Mouse (Mus musculus) layer of hippocampus, adult 11-12 months (tissue): Measurements from ENCODE around the gene Gzmd.
"Not testable (repeated sequence)": the region's sequence is repeated elsewhere in the genome, so short reads cannot be mapped to it uniquely, and the experiment has no call there.

Experiments
- DNase-seq: peaks from one replicate; pipeline ENCODE4 v3.0.0; 2022; ENCODE audit warnings: low spot score

Gene Gzmd

DNA sequence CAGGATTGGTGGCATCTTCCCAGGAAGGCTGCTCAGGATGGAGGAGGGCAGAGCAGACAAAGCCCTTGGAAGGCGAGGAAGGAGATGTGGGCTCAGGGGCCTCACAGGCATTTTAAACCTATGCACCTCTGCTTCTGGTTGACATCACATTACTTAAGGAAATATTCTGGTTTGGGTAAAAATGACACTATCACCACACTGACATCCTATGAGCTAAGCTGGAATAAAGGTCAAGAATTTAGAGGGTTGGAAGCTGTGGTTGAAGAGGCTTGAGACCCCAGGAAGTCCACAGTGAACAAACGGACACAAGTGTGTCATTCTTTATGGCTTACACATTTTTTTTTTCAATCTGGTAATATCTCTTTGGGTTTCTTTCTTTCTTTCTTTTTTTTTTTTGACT is at the start of gene Gzmd:
TSS of gene Gzmd (minus strand) at position 101 of the 400 bp plus-strand sequence.
- not testable (repeated sequence) for DNase-seq

DNA sequence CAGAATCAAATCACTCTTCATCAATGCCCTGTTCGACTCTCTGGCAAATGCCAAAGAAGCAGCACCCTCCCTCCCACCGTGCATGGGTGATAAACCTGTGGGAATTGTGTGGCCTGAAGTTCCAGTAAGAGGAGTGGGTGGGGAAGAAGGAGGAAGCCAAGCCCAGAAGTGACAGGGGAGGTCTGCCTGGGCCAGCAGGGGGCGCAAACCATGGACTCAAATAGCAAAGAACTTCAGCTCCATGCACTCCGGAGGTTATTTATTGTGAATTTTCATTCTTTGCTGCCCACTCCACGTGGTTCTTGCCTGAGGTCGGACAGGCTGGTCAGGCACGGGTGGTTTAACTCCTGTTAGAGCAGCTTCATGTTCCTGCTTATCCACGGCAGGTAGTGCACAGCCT is 45.2 kb upstream of the Gzmd start:
- DNase-seq: peak; percentile 37

DNA sequence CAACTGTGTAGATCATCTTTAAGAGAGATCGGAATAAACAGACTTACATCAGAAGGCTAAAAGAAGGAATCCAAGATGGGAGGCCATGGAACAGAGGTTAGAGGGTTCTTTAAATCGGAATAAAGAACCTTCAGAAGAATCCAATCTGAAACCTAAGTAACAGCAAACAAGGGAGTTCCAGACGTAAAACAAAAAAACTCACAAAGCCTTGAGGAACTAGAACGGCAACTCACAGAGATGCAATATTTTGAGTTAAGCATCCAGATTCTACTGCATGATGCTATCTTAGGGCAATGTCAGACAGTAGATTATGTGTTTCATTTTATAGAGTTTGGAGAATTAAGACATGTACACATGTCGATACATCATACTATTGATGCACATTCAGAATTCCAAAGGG is 42.1 kb upstream of the Gzmd start, which contains the start of gene Gzmn:
TSS of gene Gzmn (minus strand) at position 101 of the 400 bp plus-strand sequence.
- DNase-seq: no peak

DNA sequence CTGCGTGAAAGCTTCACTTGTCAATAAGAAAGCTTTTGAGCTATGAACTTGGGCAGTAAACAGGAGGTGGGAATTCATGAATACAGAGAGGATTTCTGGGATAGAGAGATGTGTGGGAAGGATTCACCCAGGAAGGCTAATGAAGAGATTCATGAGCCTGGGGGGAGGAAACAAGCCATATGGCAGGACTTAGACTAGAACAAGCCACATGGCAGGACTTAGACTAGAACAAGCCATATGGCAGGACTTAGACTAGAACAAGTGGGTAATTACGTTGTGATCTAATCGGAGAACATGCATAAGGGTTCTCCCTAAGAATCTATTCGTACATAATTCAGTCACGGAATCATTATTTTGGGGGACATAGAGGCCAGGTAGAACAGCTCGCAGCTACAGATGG is 41.0 kb upstream of the Gzmd start:
- DNase-seq: peak; percentile 45

DNA sequence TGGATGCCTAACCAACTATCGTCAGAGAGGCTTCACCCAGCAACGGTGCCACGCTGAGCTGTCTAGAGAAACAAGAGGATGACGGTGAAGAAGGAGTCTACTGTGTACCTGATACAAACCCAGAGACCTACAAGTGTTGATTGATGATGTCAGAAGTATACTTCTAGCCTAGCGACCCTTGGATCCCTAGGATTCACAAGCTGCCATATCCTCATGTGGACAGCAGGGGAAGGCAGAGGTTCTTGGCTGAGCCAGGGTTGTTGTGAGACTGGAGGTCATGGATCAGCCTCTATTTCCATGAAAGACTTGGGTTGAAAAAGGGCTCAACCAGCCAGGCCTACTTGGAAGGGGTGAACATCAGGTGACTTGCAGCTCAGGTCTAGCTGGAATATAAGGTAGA is 40.3 kb upstream of the Gzmd start:
- DNase-seq: no peak

DNA sequence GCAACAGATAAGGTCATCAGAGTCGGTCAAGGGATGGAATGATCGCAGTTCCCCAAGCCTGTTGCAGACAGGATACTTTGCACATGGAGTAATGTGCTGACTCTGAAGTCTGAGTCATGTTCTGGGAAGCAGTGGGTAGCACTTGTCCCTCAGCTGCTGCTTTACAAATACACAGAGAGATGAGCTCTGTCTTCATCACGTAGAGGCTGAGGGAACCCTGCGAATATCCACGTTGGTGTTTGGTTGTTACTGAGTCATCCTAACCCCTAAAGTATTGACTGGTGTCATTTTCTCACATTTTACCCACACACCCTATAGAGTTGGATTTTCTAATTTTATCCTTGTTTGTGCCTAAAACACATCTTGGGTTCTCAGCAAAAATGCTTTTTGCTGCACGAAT is 35.6 kb upstream of the Gzmd start:
- no peak for DNase-seq

DNA sequence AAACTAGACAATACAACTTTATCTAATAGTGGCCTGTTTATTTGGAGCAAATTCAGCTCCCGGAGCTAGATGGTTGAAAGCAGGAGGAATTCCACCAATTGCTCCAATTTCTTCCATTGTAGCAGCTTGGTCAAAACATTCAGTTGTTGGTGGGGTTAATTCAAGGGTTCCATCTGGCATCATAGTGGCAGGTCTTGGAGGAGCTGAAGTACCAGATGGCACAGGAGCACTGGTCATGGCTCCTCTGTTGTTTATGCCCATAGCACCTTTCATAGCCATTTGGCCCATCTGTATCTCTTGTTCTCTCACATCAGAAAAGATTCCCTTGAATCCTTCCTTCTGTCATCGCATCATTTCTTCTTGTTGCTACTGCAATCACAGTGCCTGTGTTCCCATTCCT is 29.7 kb upstream of the Gzmd start:
- DNase-seq: no peak

DNA sequence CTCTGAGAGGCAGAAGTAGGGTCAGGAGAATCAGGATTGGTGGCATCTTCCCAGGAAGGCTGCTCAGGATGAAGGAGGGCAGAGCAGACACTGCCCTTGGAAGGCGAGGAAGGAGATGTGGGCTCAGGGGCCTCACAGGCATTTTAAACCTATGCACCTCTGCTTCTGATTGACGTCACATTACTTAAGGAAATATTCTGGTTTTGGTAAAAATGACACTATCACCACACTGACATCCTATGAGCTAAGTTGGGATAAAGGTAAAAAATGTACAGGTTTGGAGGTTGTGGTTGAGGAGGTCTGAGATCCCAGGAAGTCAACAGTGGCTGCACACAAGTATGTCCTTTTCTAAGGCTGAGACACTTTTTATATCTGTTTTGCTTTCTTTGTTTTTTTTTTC is 27.1 kb upstream of the Gzmd start, which contains the start of gene Gzmg:
TSS of gene Gzmg (minus strand) at position 101 of the 400 bp plus-strand sequence.
- DNase-seq: not testable (repeated sequence)

DNA sequence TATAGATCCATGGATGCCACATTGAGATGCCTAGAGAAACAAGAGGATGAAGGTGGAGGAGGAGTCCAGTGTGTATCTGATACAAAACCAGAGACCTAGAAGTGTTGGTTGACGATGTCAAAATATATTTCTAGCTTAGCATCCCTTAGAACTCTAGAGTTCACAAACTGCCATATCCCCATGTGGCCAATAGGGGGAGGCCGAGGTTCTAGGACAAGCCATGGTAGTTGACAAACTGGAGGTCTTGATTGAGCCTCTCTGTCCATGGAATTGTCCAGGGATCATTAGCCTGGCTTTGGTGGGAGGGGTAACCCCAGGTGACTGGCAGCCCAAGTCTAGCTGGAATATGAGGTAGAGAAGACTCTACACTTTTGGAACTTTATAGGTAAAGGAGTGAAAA is 22.9 kb upstream of the Gzmd start:
- DNase-seq: no peak

DNA sequence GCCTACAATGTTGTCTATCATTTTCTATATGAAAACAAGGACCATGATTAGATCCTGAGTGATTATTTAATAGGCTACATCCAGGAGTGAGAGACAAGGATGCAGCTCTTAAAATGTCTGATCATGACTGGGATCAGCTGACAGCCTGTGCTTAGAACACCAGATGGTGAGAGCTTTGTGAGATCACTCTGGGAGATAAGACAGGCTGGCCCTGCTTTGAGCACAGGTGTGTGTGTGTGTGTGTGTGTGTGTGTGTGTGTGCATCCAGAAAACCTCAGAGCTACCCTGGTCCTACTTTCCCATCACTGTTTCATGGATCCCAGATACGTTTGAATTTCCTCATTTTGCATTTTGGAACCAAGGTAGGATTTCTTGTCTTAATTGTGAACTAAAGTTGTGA is 1.3 kb upstream of the Gzmd start:
- DNase-seq: not testable (repeated sequence)

DNA sequence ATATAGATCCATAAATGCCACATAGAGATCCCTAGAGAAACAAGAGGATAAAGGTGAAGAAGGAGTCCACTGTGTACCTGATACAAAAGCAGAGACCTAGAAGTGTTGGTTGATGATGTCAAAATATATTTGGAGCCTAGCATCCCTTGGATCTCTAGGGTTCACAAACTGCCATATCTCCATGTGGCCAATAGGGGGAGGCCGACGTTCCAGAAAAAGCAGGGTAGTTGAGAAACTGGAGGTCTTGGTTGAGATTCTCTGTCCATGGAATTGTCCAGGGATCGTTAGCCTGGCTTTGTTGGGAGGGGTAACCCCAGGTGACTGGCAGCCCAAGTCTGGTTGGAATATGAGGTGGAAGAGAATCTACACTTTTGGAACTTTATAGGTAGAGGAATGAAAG is 4.1 kb downstream of the Gzmd start:
- DNase-seq: no peak

DNA sequence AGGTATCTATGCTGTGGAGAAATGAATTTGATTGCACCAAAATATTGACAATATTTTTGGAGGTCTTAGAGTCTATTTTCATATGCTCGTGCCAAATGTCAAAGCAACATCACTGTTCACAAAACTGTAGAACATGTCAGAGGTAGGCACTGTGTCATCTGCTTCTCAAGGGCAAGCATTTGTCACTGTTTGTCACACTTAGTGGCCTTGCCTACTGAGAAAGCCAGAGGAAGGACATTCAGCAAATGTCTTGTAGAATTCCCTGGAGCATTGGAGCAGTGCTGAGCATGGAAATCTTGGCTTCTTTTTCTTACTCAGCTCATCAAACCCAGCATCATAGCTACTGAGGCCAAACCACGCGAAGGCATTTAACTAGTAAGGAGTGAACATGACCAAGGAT is 8.9 kb downstream of the Gzmd start:
- no peak for DNase-seq

DNA sequence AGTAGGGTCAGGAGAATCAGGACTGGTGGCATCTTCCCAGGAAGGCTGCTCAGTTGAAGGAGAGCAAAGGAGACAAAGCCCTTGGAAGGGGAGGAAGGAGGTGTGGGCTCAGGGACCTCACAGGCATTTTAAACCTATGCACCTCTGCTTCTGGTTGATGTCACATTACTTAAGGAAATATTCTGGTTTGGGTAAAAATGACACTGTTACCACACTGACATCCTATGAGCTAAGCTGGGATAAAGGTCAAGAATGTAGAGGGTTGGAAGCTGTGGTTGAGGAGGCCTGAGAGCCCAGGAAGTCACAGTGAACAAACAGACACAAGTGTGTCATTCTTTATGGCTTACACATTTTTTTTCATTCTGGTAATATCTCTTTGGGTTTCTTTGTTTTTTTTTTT is 11.9 kb downstream of the Gzmd start, which contains the start of gene Gzme:
TSS of gene Gzme (minus strand) at position 101 of the 400 bp plus-strand sequence.
- no peak for DNase-seq

DNA sequence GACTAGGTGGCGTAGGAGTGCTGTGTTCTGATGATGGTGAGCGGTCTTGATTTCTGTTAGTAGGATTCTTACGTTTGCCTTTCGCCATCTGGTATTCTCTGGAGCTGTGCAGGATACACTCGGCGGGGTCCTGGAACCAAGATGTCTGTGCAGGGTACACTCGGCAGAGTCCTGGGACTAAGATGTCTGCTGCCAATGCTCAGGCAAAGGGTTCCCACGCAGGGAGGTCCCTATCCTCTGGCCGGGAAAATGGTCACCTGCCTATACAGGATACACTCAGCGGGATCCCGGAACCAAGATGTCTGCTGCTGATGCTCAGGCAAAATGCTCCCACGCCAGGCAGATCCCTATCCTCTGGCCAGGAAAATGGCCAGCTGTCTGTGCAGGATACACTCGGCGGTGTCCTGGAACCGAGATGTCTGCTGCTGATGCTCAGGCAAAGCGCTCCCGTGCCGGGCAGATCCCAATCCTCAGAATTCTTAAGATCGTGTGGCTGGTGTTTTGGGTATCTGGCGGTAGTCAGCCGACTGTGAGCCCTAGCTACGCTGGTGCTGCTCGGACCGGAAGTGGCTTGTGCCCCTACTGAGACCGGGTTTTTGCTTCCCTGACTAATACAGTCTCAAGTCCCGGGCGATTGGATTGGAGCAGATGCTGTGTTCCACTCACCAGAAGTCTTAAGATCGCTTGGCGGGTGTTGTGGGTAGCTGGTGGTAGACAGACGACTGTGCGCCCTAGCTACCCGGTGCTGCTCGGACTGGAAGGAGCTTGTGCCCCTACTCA is 16.7 kb downstream of the Gzmd start:
- DNase-seq: not testable (repeated sequence)

DNA sequence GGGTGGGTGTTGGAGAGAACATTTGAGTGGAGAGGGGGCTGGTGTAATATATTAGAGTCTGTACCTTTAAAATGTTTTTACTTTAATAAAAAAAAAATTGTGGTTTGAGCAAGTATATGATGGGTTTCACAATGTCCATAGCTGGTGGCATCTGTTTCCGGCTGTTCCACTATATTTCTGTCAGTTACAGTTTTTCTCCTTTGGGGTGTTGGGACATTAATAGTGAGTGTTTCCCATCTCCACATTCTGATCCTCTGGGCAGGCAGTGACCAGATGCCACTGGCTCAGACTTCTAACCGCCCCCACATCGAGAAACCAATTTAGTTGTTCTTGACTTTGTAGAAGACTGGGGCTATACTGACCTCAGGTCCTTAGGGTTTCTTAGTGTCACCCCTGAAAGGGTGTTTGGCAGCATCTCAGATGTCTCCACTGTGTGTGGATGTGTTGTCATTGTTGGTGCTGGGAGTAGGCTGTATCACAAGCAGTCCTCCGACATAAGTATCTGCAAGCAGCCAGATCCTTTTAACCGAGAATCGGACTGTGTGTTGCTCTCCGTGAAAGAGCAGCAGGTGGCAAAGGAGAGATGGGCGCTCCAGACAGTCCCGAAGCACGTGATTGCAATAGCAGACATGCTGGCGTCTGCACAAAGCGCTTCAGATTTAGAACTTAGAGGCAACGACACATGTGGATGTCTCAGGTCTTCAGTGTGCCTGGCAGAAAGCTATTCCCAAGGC is 26.8 kb downstream of the Gzmd start:
- DNase-seq: no peak

DNA sequence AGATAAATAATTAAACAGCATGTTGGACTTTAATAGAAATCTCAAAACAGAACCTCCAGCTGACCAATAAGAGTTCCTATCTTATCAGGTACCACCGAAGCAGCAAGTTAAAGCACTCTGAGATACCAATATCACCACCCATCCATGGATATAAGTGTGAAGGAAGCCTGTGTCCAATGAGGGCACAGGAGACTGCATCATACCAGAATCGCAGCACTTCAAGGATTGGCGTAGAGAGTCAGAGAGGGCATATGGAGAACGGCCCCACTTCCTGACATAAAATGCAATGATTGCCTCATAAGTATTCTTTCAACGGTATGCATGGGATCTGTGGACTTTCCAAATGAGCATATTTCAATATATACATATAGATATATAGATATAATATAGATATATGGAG is 27.4 kb downstream of the Gzmd start:
- DNase-seq: no peak

DNA sequence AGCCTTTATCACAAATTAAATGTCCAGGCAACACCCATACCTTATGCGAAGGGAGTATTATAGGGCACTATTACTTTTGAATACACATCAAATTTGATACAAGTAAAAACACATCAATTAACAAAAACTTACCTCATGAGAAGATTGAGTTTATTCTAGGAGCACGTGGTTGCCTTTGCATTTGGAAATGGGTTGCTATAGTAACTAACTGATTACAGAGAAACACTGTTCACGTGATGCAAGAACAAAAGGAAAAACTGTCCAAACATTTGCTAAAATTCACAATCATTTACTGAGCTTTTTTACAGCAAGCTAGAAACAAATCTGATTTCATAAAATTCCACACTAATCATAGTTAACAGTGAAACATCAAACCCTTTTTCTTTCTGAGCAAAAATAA is 29.0 kb downstream of the Gzmd start:
- DNase-seq: no peak

DNA sequence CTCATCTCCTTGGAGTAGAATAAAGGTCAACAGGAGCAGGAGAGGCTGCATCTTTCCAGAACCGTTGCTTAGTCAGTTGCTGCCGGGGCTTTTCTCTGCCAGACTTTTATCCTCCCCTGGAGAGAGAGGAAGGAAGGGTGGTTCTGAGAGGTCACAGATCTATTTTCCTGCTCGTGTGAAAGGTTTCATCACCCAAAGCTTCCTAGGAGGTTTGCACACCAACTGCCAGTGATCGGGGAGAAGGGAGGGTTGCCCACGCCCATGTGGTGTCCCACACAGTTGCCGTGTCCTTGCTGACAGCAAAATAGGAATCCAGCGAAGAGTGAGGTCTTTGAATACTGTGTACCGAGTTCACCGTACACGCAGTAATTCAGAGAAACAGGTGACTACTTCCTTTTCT is 30.0 kb downstream of the Gzmd start, which contains the start of gene Ctsg:
TSS of gene Ctsg (minus strand) at position 189 of the 400 bp plus-strand sequence.
- no peak for DNase-seq

DNA sequence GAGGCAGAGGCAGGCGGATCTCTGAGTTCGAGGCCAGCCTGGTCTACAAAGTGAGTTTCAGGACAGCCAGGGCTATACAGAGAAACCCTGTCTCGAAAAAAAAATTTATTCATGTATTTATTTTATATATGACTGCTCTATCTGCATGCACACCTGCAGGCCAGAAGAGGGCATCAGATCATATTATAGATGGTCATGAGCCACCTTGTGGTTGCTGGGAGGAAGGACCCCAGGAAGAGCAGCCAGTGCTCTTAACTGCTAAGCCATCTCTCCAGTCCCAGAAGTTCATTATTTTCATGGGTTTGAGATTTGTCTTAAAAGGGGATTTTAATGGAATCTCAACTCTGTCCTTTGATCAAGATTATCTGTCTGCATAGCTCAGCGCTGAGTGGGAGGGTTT is 33.5 kb downstream of the Gzmd start:
- DNase-seq: no peak

DNA sequence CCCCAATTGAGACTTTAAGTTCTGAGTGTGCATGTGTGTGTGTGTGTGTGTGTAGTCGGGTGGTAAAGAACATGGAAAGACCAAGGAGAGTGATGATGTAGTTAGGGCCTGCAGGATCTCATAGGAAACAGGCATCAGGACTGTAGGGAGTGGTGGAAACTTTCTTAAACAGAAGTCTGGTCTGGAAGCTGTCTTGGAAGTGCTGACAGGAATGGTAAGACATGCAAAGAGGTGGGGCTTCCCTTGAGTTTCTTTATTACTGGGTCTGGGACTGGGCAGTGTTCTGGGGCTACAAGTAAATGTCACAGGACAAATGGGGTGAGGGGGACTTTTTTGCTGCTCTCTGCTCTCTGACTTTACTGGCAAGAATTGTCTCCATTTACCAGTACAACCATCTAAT is 34.8 kb downstream of the Gzmd start:
- no peak for DNase-seq

DNA sequence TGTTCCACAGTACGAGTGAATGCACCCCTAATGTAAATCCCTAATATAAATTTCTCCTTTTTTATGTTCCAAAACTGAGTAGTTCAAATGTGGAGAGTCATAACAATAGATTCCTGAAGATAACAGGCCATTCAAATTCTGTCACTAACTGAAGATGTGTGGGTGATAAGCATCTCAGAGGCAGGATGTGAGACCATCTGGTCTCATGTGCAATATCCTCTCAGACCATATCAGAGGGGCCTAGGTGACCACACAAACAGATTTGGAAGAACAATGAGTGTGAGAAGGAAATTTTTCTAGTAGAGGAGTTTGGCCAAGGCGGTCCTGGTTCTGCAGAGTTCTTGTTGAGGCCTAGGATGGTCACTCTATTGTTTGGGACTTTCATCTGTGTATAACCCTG is 39.1 kb downstream of the Gzmd start:
- no peak for DNase-seq

DNA sequence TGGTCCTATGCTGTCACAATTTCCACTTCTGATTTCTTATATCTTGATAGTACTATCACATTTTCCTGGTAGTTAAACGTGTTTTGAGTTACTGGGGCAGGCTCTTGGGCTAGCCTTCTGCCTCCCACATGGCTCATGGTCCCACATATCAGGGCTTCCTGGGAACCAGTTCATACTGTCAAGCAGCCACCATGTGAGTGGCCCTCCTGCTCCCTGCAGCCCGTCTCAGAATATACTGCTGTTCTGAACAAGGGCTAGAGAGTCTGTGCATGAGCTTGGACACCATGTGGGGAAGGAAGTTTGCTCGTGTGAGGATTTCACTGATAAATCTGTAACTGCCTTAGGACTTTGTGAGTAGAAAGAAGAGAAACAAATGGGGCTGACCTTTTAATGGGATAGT is 45.7 kb downstream of the Gzmd start:
- DNase-seq: no peak

DNA sequence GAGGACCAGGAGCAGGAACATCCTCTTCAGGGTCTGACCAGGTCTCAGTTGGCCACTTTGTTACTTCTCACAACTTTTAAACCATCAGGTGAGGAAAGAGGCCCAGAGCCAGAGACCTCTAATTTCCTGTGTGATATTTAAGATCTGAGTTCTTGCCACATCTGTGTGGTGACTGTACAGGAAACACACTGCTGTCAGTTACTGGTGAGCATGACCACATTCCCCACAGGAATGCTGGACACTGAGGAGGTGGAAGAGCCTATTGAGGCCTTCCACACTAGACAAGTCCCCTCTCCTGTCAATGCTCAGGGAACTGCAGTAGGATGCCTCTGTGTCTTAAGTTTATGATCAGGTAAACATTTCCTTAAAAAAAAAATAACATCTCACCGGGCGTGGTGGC is 47.2 kb downstream of the Gzmd start, which contains the start of gene Mcpt8:
TSS of gene Mcpt8 (minus strand) at position 107 of the 400 bp plus-strand sequence.
- DNase-seq: no peak
